Mouse (Mus musculus): ENCODE measurements at regions not wholly inside any gene's neighbourhood (a gene's known extent, or its start where the extent isn't known, plus 50 kb on each side); places are given as distances from the start of the nearest gene placed in this dataset.

- no peak for DNase-seq
These were observed 329.4 kb upstream of the Atp2b1 start for GRCm38 (mm10) chr10:98584776-98585175.

GRCm38 (mm10) chr10:98589726-98590125 is 324.5 kb upstream of the Atp2b1 start:
- DNase-seq: no peak

- DNase-seq: no peak
These were observed 322.1 kb upstream of the Atp2b1 start for GRCm38 (mm10) chr10:98592154-98592553.

GRCm38 (mm10) chr10:98593910-98594309 is 320.3 kb upstream of the Atp2b1 start:
- DNase-seq: no peak

- no peak for DNase-seq
These were observed 305.8 kb upstream of the Atp2b1 start for GRCm38 (mm10) chr10:98608221-98608941.

GRCm38 (mm10) chr10:98610708-98611107 is 303.5 kb upstream of the Atp2b1 start:
- no peak for DNase-seq

DNA sequence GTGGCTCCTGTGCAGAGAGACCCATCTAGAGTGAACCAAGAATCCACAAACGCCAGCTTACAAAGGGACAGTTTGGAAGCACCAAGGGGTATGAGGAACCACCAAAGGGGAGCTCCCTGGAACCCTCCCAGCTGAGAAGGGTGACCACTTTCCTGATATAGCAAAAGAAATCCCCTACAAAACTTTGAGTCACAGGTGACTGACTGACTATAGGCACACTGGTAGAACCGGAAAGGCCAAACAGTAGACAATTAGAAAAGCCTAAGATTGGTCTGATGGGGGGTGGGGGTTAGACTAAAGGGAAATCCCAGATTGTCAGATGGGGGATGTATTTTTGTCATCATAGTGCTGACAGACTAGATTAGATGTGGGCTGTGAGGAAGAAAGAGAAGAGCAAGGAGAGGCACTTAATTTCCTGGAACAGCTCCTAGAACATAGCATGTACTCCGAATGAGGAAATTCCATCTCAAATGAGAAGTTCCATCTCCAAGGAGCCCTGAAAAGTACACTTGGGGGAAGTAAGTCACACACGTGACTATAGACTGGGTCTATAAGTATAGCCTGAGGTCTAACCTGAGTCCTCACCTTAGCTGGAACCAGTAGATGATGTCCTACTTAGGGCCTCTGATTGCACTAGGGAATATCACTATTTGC is 302.4 kb upstream of the Atp2b1 start:
- DNase-seq: no peak

DNA sequence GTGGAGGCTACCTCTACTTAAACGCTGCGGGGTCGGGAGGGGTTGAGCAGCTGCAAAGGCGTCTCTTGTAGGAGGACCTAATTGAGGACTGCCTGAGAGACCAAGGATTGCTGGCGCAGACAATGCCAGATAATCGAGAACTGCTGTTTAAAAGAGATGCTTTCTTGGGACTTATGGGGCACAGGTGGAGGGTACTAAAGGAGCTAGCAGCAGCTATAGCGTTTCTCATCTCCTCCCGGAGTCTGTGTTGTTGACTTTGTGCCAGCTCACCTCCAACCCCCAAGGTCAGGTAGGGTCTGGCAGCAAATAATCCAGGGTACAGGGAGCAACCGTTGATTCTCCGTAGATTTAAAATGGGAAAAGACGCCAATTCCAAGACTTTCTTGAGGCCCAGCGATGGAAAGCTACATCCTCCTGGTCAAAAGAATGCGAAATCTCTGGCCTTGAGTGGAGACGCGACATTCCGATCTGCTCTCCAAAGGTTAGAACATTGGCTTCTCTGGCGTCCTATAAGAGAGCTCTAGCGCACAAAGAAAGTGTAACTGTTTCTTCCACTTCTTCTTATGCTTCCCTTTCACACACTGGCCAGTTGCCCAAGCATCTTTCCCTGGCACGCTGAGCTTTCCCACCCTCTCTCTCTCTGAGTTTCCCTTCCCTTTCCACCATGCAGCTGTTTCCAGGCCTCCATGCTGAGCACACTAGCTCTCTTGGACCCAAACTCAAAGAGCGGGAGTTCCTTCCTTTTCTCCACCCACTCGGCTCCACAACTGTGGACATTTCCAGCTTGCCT is 295.3 kb upstream of the Atp2b1 start:
- peak; percentile 11 to 17 for DNase-seq

DNA sequence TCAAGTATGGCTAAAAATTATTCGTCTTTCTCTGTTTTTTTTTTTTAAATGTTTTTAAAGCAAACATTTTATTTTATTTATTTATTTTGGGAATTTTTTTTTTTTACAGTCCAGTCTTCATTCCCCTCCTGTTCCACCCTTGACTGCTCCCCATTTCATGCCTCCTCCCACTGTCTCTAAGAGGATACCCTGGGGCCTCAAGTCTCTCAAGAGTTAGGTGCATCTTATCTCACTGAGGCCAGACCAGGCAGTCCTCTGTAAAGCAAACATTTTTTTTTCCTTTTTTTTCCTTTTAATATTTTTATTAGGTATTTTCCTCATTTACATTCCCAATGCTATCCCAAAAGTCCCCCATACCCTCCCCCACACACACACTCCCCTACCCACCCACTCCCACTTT is 290.1 kb upstream of the Atp2b1 start:
- DNase-seq: no peak

DNA sequence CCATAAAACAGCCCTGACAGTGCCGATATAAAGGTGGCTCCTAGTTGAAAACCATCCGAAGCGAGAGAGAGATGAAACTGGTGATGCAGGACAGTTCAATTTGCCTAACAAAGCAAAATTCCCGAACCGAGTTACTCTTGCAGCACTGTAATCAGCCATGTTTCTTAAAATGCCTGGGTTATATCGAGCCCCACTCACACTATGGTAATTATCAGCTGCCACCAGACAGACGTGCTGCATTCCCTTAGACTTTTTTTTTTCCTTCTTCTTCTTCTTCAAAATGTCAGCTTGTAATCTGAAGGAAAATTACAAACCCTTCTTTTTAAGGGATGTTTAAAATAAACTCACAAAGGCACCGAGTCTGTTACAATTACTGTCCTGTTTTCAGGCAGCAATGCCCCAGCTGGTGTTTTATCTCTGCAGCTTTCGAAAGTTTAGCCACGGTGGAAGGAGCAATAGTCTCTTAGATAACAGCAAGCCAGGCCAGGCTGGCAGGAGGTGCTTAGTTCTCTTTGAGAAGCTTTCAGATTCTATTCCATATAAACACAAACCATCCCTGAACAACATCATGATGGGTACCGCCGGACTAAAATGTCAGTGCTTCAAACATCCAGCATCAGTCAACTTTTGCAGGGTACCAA is 289.4 kb upstream of the Atp2b1 start:
- DNase-seq: no peak

- DNase-seq: no peak
These were observed 286.0 kb upstream of the Atp2b1 start for GRCm38 (mm10) chr10:98628191-98628590.

GRCm38 (mm10) chr10:98629248-98629647 is 285.0 kb upstream of the Atp2b1 start:
- DNase-seq: no peak

- DNase-seq: no peak
These were observed 276.2 kb upstream of the Atp2b1 start for GRCm38 (mm10) chr10:98637759-98638611.

- no peak for DNase-seq
These were observed 268.5 kb upstream of the Atp2b1 start for GRCm38 (mm10) chr10:98645681-98646122.

- no peak for DNase-seq
These were observed 267.8 kb upstream of the Atp2b1 start for GRCm38 (mm10) chr10:98646311-98646999.

GRCm38 (mm10) chr10:98648710-98649245 is 265.4 kb upstream of the Atp2b1 start:
- DNase-seq: no peak

- no peak for DNase-seq
These were observed 263.7 kb upstream of the Atp2b1 start for GRCm38 (mm10) chr10:98650533-98650932.

- DNase-seq: no peak
These were observed 263.1 kb upstream of the Atp2b1 start for GRCm38 (mm10) chr10:98651127-98651526.

- no peak for DNase-seq
These were observed 262.6 kb upstream of the Atp2b1 start for GRCm38 (mm10) chr10:98651599-98651998.

- DNase-seq: no peak
These were observed 262.1 kb upstream of the Atp2b1 start for GRCm38 (mm10) chr10:98652084-98652483.

- DNase-seq: no peak
These were observed 253.5 kb upstream of the Atp2b1 start for GRCm38 (mm10) chr10:98660747-98661146.

Data from kidney, postnatal 4 days (tissue).